Mouse (Mus musculus) thymus, postnatal 25 days (tissue): ENCODE data around the gene Tmem86b.
"Not testable (repeated sequence)": the region's sequence is repeated elsewhere in the genome, so short reads cannot be mapped to it uniquely, and the experiment has no call there.

ENCODE experiments used
- DNase-seq: peaks from one replicate; pipeline ENCODE4 v3.0.0; 2022

Gene Tmem86b

GRCm38 (mm10) chr7:4647291-4647690 is 16.1 kb upstream of the Tmem86b start:
- no peak for DNase-seq

- DNase-seq, result no peak
Measured at GRCm38 (mm10) chr7:4646806-4647205, 15.6 kb upstream of the Tmem86b start.

- no peak for DNase-seq
Measured at GRCm38 (mm10) chr7:4643225-4643624, 12.0 kb upstream of the Tmem86b start.

GRCm38 (mm10) chr7:4641956-4642355 is 10.7 kb upstream of the Tmem86b start:
- DNase-seq, result no peak

GRCm38 (mm10) chr7:4641155-4641554 is 9.9 kb upstream of the Tmem86b start:
- no peak for DNase-seq

GRCm38 (mm10) chr7:4636179-4636578 is 5.0 kb upstream of the Tmem86b start:
- DNase-seq, result no peak

GRCm38 (mm10) chr7:4630198-4630597 is 1.0 kb downstream of the Tmem86b start:
- no peak for DNase-seq

- DNase-seq, result no peak
Measured at GRCm38 (mm10) chr7:4629586-4629985, 1.6 kb downstream of the Tmem86b start.

- DNase-seq, result no peak
Measured at GRCm38 (mm10) chr7:4625928-4626327, 5.3 kb downstream of the Tmem86b start.

- DNase-seq, result peak; percentile 48
Measured at GRCm38 (mm10) chr7:4624343-4624742, 6.9 kb downstream of the Tmem86b start.

- DNase-seq, result peak; percentile 83
Measured at GRCm38 (mm10) chr7:4623544-4624189, 7.6 kb downstream of the Tmem86b start.

- peak; percentile 56 for DNase-seq
Measured at GRCm38 (mm10) chr7:4619979-4620378, 11.2 kb downstream of the Tmem86b start.

GRCm38 (mm10) chr7:4613740-4614403 is 17.4 kb downstream of the Tmem86b start:
- peak; percentile 34 for DNase-seq

GRCm38 (mm10) chr7:4612956-4613355 is 18.3 kb downstream of the Tmem86b start:
- DNase-seq, result no peak

- DNase-seq, result no peak
Measured at GRCm38 (mm10) chr7:4612386-4612785, 18.8 kb downstream of the Tmem86b start.

- no peak for DNase-seq
Measured at GRCm38 (mm10) chr7:4611921-4612341, 19.3 kb downstream of the Tmem86b start.

GRCm38 (mm10) chr7:4611511-4611910 is 19.7 kb downstream of the Tmem86b start:
- no peak for DNase-seq

GRCm38 (mm10) chr7:4608002-4608401 is 23.2 kb downstream of the Tmem86b start:
- DNase-seq, result no peak

GRCm38 (mm10) chr7:4603873-4604272 is 27.3 kb downstream of the Tmem86b start, which contains the start of gene Ptprh:
Gene Ptprh, minus strand, starts transcription at chr7:4604041.
- DNase-seq, result no peak

GRCm38 (mm10) chr7:4602969-4603368 is 28.3 kb downstream of the Tmem86b start:
- no peak for DNase-seq

- DNase-seq, result not testable (repeated sequence)
Measured at GRCm38 (mm10) chr7:4597046-4597445, 34.2 kb downstream of the Tmem86b start.

GRCm38 (mm10) chr7:4581481-4581880 is 49.7 kb downstream of the Tmem86b start:
- not testable (repeated sequence) for DNase-seq
